Mouse (Mus musculus) hindbrain, embryonic 11.5 days (tissue): ENCODE measurements at regions not wholly inside any gene's neighbourhood (a gene's known extent, or its start where the extent isn't known, plus 50 kb on each side); places are given as distances from the start of the nearest gene placed in this dataset.

Experiments
- ATAC-seq: fragments of 200-750 bp; cut with Nextera tagmentation; 2 replicates; pipeline ENCODE4 v1.8.0; 2017; ENCODE audit warnings: mild to moderate bottlenecking, moderate TSS enrichment, moderate library complexity; ENCODE audit not compliant: low FRiP score
- DNase-seq: peaks from one replicate; pipeline ENCODE4 v3.0.0-alpha.2; 2015; ENCODE audit warnings: low spot score
- H3K27ac ChIP-seq: fragments of 300-500 bp; sonication (generic); 2 replicates; pipeline ENCODE4 v1.5.1; 2014; ENCODE audit warnings: mild to moderate bottlenecking, low read depth, low read length
- H3K27me3 ChIP-seq: fragments of 300-500 bp; sonication (generic); 2 replicates; pipeline ENCODE4 v1.6.1; 2014; ENCODE audit warnings: mild to moderate bottlenecking, low read length, moderate library complexity, mixed read lengths; ENCODE audit not compliant: control insufficient read depth, insufficient read depth
- H3K36me3 ChIP-seq: fragments of 300-500 bp; sonication (generic); 2 replicates; pipeline ENCODE4 v1.6.1; 2014; ENCODE audit warnings: mild to moderate bottlenecking, low read length, moderate library complexity, mixed read lengths; ENCODE audit not compliant: control insufficient read depth, insufficient read depth
- H3K4me1 ChIP-seq: fragments of 300-500 bp; sonication (generic); replicated peaks from 2 replicates; pipeline ENCODE4 v1.6.1; 2014; ENCODE audit warnings: low read length, mixed read lengths; ENCODE audit not compliant: control insufficient read depth, insufficient read depth
- H3K4me2 ChIP-seq: fragments of 300-500 bp; sonication (generic); replicated peaks from 2 replicates; pipeline ENCODE4 v1.6.1; 2014; ENCODE audit warnings: mild to moderate bottlenecking, low read depth, low read length
- H3K4me3 ChIP-seq: fragments of 300-500 bp; sonication (generic); 2 replicates; pipeline ENCODE4 v1.5.1; 2014; ENCODE audit warnings: low read depth, low read length
- H3K9ac ChIP-seq: fragments of 300-500 bp; sonication (generic); 2 replicates; pipeline ENCODE4 v1.6.1; 2014; ENCODE audit warnings: low read depth, low read length
- H3K9me3 ChIP-seq: fragments of 300-500 bp; sonication (generic); 2 replicates; pipeline ENCODE4 v1.6.1; 2016; ENCODE audit warnings: low read length; ENCODE audit not compliant: control insufficient read depth
- WGBS: fragments of 180-500 bp; shearing (Covaris S2); extraction: QIAGEN DNeasy Blood & Tissue Kit; methylation state at CpG from one replicate; pipeline ENCODE4 v1.1.7; 2014; 5-methylcytosine and 5-hydroxymethylcytosine counted together

DNA sequence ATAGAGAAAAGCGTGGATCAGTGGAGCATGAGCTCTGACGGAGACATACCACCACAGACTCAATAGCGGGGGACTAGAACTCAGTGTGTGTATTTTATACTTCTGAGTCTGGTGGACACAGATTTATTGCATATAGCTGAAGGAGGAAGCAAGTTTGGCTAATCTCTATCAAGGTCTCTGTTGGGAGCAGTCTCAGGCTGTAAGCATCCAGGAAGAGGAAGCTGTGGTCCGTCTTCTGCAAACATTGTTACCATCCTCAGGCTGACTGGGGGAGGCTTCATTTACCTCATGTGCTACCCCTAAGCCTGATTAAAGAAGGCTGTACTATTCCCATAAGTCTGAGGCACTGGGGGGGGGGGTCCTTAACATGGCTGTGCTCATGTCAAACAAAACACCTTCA is 261.0 kb downstream of the Rnd3 start:
- Histone ChIP-seq H3K36me3 (no peaks in the 10 kb centered on the region), H3K4me3 (no peak overlapping the region), H3K4me2 (no peak overlapping the region), H3K9ac (no peak overlapping the region), H3K9me3 (no peaks in the 10 kb centered on the region), H3K4me1 (no peaks in the 10 kb centered on the region), H3K27me3 (no peaks in the 10 kb centered on the region), H3K27ac (no peak overlapping the region)
- no peak for DNase-seq
- ATAC-seq = no peak
- 85% methylated on average over 4 of the region's 4 CpGs for WGBS

DNA sequence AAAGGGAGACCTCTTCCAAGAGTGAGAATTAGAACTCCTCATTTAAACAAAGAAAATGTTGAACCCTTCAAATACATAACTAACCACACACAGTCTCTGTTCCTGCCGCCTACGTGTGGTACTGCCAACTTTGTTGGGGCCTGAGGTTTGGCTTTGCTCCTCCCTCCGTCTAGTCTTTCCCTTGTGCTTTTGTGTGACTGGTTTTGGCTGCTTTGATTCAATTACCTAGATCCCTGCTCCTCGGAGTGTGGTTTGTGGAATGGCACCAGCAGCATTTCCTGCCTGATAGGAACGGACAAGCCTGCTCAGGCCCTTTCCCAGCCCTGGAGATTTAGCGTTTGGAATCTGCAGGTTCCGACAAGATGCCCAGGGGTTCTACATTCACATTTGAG is 263.0 kb downstream of the Rnd3 start:
- Histone ChIP-seq H3K4me1 (no peaks in the 10 kb centered on the region), H3K9me3 (no peaks in the 10 kb centered on the region), H3K27ac (no peak overlapping the region), H3K4me3 (no peak overlapping the region), H3K36me3 (no peaks in the 10 kb centered on the region), H3K4me2 (no peak overlapping the region), H3K9ac (no peak overlapping the region), H3K27me3 (no peaks in the 10 kb centered on the region)
- ATAC-seq = no peak
- 51% methylated on average over 7 of the region's 7 CpGs for WGBS
- DNase-seq = no peak

DNA sequence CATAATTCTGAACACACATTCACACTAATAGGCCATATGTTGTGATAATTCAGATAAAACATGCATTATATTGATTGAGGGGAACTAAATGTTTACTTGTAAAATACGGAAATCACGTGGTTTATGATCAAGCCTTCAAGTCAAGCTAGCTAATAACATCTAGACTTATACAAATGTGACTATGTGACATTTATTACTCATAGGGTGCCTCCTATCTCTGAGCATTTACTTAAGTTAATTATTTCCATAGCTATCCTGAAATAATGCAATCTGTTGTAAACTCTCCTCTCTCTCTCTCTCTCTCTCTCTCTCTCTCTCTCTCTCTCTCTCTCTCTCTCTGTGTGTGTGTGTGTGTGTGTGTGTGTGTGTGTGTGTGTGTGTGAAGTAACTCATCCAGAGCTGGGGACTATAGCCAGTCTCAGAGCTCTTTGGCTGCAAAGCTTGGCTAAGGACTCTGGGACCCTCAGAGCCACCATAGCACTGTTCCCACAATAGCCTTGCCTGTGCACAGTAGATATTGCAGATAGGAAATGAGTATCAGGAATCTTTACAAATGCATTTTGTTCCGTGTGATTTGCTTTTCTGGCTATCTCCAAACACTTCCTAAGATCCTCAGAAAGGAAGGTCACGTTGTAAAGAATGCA is 263.5 kb downstream of the Rnd3 start:
- Histone ChIP-seq H3K4me1 (no peaks in the 10 kb centered on the region), H3K9ac (no peak overlapping the region), H3K27ac (no peak overlapping the region), H3K4me3 (no peak overlapping the region), H3K9me3 (no peaks in the 10 kb centered on the region), H3K4me2 (no peak overlapping the region), H3K27me3 (no peaks in the 10 kb centered on the region), H3K36me3 (no peaks in the 10 kb centered on the region)
- ATAC-seq (no peak), DNase-seq (no peak)
- 85% methylated on average over 4 of the region's 4 CpGs for WGBS

DNA sequence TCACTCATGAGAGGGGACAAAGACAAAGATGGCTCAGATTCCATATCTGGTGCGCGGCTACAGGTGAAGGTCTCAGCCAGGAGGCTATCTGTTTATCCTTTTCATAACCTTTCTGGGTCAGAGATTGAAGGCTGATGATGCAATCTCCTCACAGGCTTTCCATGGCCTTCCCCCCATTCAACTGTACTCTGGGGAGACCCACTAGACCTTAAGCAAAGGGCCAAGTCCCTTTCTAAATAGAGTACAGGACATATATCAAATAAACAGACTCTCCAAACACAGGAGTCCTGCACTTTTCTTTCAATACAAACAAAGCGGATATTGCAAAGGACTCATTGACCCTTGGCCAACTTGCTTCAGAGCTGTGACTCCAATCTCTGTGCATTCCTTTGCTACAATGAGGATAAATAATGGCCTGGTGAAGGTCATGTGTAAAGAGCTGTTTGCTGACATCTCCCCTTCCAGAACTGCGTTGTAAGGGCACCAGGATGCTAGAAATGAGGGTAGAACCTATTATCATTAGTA is 267.3 kb downstream of the Rnd3 start:
- H3K27ac ChIP-seq = no peak overlapping the region
- no peak overlapping the region for H3K4me3 ChIP-seq
- no peaks in the 10 kb centered on the region for H3K27me3 ChIP-seq
- H3K36me3 ChIP-seq = no peaks in the 10 kb centered on the region
- H3K4me2 ChIP-seq = no peak overlapping the region
- WGBS = 77% methylated on average over 4 of the region's 4 CpGs
- H3K9me3 ChIP-seq = no peaks in the 10 kb centered on the region
- no peak overlapping the region for H3K9ac ChIP-seq
- H3K4me1 ChIP-seq = no peaks in the 10 kb centered on the region
- ATAC-seq = no peak
- no peak for DNase-seq

- H3K9ac ChIP-seq = no peak overlapping the region
- no peaks in the 10 kb centered on the region for H3K4me1 ChIP-seq
- H3K4me2 ChIP-seq = no peak overlapping the region
- H3K4me3 ChIP-seq = no peak overlapping the region
- no peaks in the 10 kb centered on the region for H3K36me3 ChIP-seq
- DNase-seq (no peak), ATAC-seq (no peak)
- H3K27ac ChIP-seq = no peak overlapping the region
- H3K9me3 ChIP-seq = no peaks in the 10 kb centered on the region
- WGBS = 85% methylated on average over 4 of the region's 4 CpGs
- H3K27me3 ChIP-seq = no peaks in the 10 kb centered on the region
Measured at GRCm38 (mm10) chr2:50880806-50881205, 268.1 kb downstream of the Rnd3 start.

- Histone ChIP-seq H3K4me1 (no peaks in the 10 kb centered on the region), H3K4me2 (no peak overlapping the region), H3K27me3 (no peaks in the 10 kb centered on the region), H3K9me3 (no peaks in the 10 kb centered on the region), H3K27ac (no peak overlapping the region), H3K9ac (no peak overlapping the region), H3K4me3 (no peak overlapping the region), H3K36me3 (no peaks in the 10 kb centered on the region)
- DNase-seq (no peak), ATAC-seq (no peak)
- 87% methylated on average over 17 of the region's 17 CpGs for WGBS
Measured at GRCm38 (mm10) chr2:50877716-50878115, 271.2 kb downstream of the Rnd3 start.

DNA sequence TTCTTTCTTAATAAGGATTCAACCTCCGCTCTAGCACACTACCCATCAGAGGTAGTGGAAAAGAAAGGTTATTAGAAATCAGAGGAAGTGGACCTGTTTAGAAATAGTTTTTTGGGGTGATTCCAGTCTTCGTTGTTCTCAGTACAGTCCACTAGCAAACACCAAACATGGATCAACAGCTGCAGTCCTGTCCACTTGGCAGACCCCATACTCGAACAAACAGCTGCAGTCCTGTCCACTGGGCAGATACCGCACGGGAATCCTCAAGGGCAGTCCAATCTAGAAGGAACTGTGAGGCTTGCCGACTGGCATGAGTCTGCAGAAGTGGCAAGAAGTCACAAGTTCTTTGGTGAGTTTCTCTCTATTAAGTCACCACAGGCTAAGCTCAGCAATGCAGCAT is 273.8 kb downstream of the Rnd3 start:
- no peak for ATAC-seq
- Histone ChIP-seq H3K4me3 (no peak overlapping the region), H3K9me3 (no peaks in the 10 kb centered on the region)

GRCm38 (mm10) chr2:50853538-50854244 is 295.2 kb downstream of the Rnd3 start:
- no peak overlapping the region for H3K4me2 ChIP-seq
- 77% methylated on average over 8 of the region's 8 CpGs for WGBS
- ATAC-seq = no peak
- H3K4me3 ChIP-seq = no peak overlapping the region
- H3K9me3 ChIP-seq = no peaks in the 10 kb centered on the region
- no peak overlapping the region for H3K27ac ChIP-seq
- H3K9ac ChIP-seq = no peak overlapping the region
- no peak for DNase-seq
- H3K27me3 ChIP-seq = no peaks in the 10 kb centered on the region
- no peaks in the 10 kb centered on the region for H3K4me1 ChIP-seq
- no peaks in the 10 kb centered on the region for H3K36me3 ChIP-seq

More for the DNA sequence above, 273.8 kb downstream of the Rnd3 start:
- no peaks in the 10 kb centered on the region for H3K4me1 ChIP-seq
- no peaks in the 10 kb centered on the region for H3K27me3 ChIP-seq
- WGBS = 94% methylated on average over 6 of the region's 6 CpGs
- no peak for DNase-seq
- no peaks in the 10 kb centered on the region for H3K36me3 ChIP-seq
- H3K9ac ChIP-seq = no peak overlapping the region
- H3K4me2 ChIP-seq = no peak overlapping the region
- H3K27ac ChIP-seq = no peak overlapping the region

- no peak for DNase-seq
- Histone ChIP-seq H3K9ac (no peak overlapping the region), H3K9me3 (no peaks in the 10 kb centered on the region), H3K4me2 (no peak overlapping the region), H3K36me3 (no peaks in the 10 kb centered on the region), H3K4me1 (no peaks in the 10 kb centered on the region), H3K4me3 (no peak overlapping the region), H3K27me3 (no peaks in the 10 kb centered on the region), H3K27ac (no peak overlapping the region)
- ATAC-seq = no peak
- WGBS = 85% methylated on average over 2 of the region's 2 CpGs
Measured at GRCm38 (mm10) chr2:50852413-50852919, 296.4 kb downstream of the Rnd3 start.
